Mouse (Mus musculus) spleen, adult 2 months (tissue): ENCODE results near the gene Fdx1l.

Experiments used
- CTCF ChIP-seq: fragments of 200-500 bp; IDR thresholded peaks from 2 replicates; pipeline ENCODE4 v1.5.1; 2011; ENCODE audit warnings: mild to moderate bottlenecking, inconsistent platforms; ENCODE audit not compliant: insufficient read depth, insufficient read length, insufficient replicate concordance; ENCODE audit errors: extremely low read depth
- POLR2A ChIP-seq: fragments of 200-500 bp; IDR thresholded peaks from 2 replicates; pipeline ENCODE4 v1.6.1; 2011; ENCODE audit warnings: low read depth, low read length, inconsistent platforms

DNA sequence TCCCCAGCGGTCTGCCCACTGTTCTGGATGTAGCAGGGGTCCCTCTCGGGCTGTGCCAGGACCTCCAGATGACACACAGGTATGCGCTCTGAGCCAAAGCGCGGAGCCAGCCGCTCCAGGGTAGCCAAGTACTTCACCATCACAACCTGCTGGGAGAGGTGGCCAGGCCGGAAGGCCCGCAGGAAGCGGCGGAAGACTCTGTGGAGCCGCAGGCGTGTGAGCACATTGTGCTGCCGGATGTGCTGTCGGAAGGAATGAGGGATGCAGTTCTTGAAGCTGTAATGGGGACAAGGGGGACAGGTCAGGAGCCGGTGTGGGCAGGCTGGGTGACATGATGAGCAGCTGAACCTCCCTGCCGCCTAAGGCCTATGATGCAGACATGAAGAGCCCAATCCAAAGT lies 48.1 kb upstream of the Fdx1l start:
- TF ChIP-seq POLR2A = no peak
- no peak for TF ChIP-seq CTCF
